ENCODE assay signal across 1 mouse cellular context in the genomic region with DNA sequence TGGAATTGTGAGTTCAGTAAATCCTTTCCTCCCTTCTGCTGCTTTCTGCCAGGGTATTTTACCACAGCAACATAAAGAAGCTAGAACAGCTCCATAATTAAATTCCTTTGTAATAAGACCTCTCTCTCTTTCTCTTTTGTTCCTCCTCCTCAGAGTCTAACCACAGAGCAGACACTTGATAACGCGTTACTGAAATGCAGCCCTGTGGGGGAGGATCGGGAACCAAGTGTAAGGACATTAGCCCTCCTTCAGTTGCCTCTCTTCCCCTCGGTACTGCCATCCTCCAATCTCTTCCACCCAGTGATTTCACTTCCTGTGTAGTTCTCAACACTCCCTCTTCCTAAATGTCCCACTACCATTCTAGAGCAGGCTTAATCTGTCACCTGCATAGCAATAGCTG.
A peak's percentile ranks its signal among the peaks of the same experiment; 100 is the strongest.
TF ChIP-seq lines count a peak whose summit lies in the region.

No protein-coding gene starts in this region.

TF ChIP-seq in MEL, 35 proteins besides CTCF, POLR2A, EP300 and RAD21:
- TF ChIP-seq KAT2A (conservative IDR thresholded peaks at IDR 0.05; ENCODE audit: low read depth, low read length) (no peak), ELF1 (IDR thresholded peaks at IDR 0.05; ENCODE audit: low read depth, low read length) (no peak), RCOR1 (IDR thresholded peaks at IDR 0.05; ENCODE audit: low read depth, low read length) (peak; percentile 72), TBP (IDR thresholded peaks at IDR 0.05; ENCODE audit: low read depth, low read length) (0 out of 2 replicates have a peak, but pooled peaks have one; percentile 24), GATA1 (IDR thresholded peaks at IDR 0.05; ENCODE audit: low read depth, low read length) (peak; percentile 65; the same call in 1 of the 2 replicates), POLR2AphosphoS2 (IDR thresholded peaks at IDR 0.05; ENCODE audit: low read length) (no peak)
